Mouse (Mus musculus): ENCODE measurements around the gene Trpm6.

GRCm38 (mm10) chr19:18811264-18811663 lies 61.5 kb downstream of the Trpm6 start:
- no peak for TF ChIP-seq EP300 (IDR thresholded peaks at IDR 0.05; ENCODE audit: insufficient read depth, low read depth, low read length)
- TF ChIP-seq CTCF (IDR thresholded peaks at IDR 0.05) = no peak
- no peak for TF ChIP-seq POLR2A (IDR thresholded peaks at IDR 0.05; ENCODE audit: insufficient read depth, low read depth, low read length)

Measured in heart, adult 2 months (tissue).